Mouse (Mus musculus) forebrain, embryonic 13.5 days (tissue): Measurements from ENCODE around the gene Prpf38a. TPM values are rescaled to one million over a fixed set of nuclear protein-coding genes. Genes with fewer than 3 reads are reported as not detected.

Source experiments
- ATAC-seq: fragments of 200-750 bp; cut with Nextera tagmentation; 2 replicates; pipeline ENCODE4 v1.8.0; 2017
- H3K27ac ChIP-seq: fragments of 300-500 bp; sonication (generic); 2 replicates; pipeline ENCODE4 v1.5.1; 2015; ENCODE audit warnings: inconsistent platforms, mild to moderate bottlenecking, moderate library complexity
- H3K27me3 ChIP-seq: fragments of 300-500 bp; sonication (generic); 2 replicates; pipeline ENCODE4 v1.6.1; 2015; ENCODE audit warnings: mild to moderate bottlenecking, inconsistent platforms
- H3K36me3 ChIP-seq: fragments of 300-500 bp; sonication (generic); 2 replicates; pipeline ENCODE4 v1.6.1; 2015; ENCODE audit warnings: mild to moderate bottlenecking, inconsistent platforms; ENCODE audit not compliant: poor library complexity, severe bottlenecking
- H3K4me1 ChIP-seq: fragments of 300-500 bp; sonication (generic); 2 replicates; pipeline ENCODE4 v1.6.1; 2015; ENCODE audit warnings: inconsistent platforms
- H3K4me2 ChIP-seq: fragments of 300-500 bp; sonication (generic); 2 replicates; pipeline ENCODE4 v1.6.1; 2015; ENCODE audit warnings: inconsistent platforms, mild to moderate bottlenecking, moderate library complexity
- H3K4me3 ChIP-seq: fragments of 300-500 bp; sonication (generic); 2 replicates; pipeline ENCODE4 v1.5.1; 2015; ENCODE audit warnings: mild to moderate bottlenecking, inconsistent platforms
- H3K9ac ChIP-seq: fragments of 300-500 bp; sonication (generic); 2 replicates; pipeline ENCODE4 v1.6.1; 2015; ENCODE audit warnings: mild to moderate bottlenecking, inconsistent platforms
- H3K9me3 ChIP-seq: fragments of 300-500 bp; sonication (generic); replicated peaks from 2 replicates; pipeline ENCODE4 v1.6.1; 2016; ENCODE audit warnings: inconsistent platforms
- WGBS: fragments of 180-500 bp; shearing (Covaris S2); methylation state at CpG from one replicate; pipeline ENCODE4 v1.1.7; 2015; 5-methylcytosine and 5-hydroxymethylcytosine counted together
- polyA plus RNA-seq: library from polyadenylated mRNA; unstranded; fragments of >200 nt; fragmentation: Nextera tagmentation; extraction: Ambion mirVana; gene quantifications from 2 replicates; pipeline ENCODE4 v1.2.1, GENCODE M21; 2015

Prpf38a gene
- polyA plus RNA-seq, 1 experiment from 2014 or later: 114 TPM

DNA sequence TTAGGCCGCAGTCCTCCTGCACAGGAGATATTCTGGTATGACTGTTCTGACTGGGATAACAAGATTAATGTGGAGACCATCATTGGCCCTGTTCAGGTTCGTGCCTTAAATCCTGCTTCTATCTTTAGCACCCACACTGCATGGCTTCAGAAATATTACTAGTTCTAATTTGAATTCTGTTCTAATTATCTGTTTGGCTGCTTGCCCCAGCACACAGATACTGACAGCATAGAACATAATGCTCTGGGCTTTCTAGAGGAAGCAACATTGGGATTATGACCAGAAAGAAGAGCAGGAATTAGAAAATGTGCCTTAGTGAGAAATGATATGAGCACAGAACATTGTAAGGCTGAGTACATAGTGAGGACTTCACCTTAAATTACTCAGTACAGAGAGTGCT is 14.2 kb upstream of the Prpf38a start:
- 90% methylated on average over 2 of the region's 2 CpGs for WGBS
- H3K9me3 ChIP-seq: no peaks in the 10 kb centered on the region
- ATAC-seq: no peak
- no peak overlapping the region for H3K4me2 ChIP-seq
- no peak overlapping the region for H3K27ac ChIP-seq
- no peaks in the 10 kb centered on the region for H3K4me1 ChIP-seq
- no peak overlapping the region for H3K9ac ChIP-seq
- no peaks in the 10 kb centered on the region for H3K27me3 ChIP-seq
- H3K4me3 ChIP-seq: no peak overlapping the region
- H3K36me3 ChIP-seq: peaks cover 10% of the 10 kb centered on the region; the same call in 1 of the 2 replicates

DNA sequence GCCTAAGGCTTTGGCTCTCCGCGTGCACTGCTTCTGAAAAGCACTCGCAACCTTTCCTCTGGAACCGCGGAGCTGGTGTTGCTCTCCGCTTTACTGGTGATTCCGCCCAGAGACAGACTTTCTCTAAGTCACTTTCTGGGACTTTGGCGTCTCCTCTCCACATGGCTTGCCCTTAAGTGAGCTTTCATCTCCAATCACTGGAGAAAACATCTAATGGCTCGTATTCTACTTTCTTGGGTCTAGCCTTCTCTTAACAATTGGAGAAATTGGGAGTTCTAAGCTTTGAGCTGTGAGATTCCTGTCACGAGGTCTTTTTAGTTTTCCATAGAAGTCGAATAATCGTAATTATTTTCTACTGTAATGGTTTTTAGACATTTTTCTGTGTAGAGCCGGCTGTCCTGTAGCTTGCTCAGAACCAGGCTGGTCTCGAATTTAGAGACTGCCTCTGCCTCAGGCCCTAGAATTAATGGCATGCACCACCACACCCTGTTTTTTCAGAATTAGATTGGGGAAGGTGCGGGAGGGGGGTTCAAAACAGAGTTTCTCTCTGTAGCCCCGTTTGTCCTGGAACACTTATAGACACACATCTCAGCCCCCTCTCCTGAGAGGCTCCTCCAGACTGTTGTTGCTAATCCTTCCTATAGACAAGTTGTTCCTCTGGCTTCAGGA is 741 bp upstream of the Prpf38a start:
- Histone ChIP-seq H3K4me3 (peak overlapping the region; percentile 94), H3K9ac (peak overlapping the region; percentile 83), H3K27ac (peak overlapping the region; percentile 70; the same call in 1 of the 2 replicates), H3K27me3 (no peaks in the 10 kb centered on the region), H3K4me1 (peaks cover 28% of the 10 kb centered on the region), H3K36me3 (peaks cover 11% of the 10 kb centered on the region), H3K9me3 (no peaks in the 10 kb centered on the region), H3K4me2 (peak overlapping the region; percentile 78)
- ATAC-seq: no peak
- WGBS: 1% methylated on average over 16 of the region's 16 CpGs

DNA sequence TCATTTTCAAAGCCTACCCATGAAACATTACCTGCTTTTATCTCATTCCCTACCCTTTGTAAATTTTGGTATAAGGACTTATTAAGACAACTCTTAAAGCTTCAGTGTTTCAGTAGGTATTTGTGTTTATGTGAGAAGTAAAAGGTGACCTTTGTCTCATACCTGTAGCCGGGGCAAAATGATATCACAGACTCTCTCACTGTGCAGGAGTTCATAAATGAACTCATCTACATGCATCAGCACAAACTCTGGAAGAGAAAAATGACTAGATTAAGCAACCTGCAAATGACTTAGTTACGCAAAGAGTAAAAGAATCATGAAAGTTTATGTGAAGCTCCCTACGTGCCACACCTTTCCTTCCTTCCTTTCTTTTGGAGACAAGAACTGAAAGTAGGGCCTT is 6.5 kb downstream of the Prpf38a start:
- ATAC-seq: no peak
- H3K36me3 ChIP-seq: peaks cover 66% of the 10 kb centered on the region
- over 99% methylated on average over 3 of the region's 3 CpGs for WGBS

DNA sequence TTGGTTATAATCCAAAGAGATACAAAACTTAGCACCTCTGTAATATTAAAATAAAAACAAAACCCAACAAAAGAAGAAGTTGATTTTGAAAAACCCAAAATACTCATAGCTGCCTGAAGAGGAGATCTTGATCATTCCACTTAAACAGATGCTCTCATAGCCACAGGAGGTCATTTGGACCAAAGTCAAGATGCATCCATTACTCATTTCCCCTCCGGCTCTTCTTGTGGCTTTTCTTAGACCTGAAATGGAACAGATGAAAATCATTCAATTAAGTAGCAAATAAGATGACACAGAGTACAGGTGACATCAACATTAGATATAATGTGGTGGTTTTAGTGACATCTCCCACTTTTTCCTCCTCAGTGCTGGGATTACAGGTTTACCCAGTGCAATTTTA is 14.1 kb downstream of the Prpf38a start:
- Histone ChIP-seq H3K36me3 (peaks cover 86% of the 10 kb centered on the region), H3K9ac (no peak overlapping the region), H3K4me2 (no peak overlapping the region), H3K27me3 (no peaks in the 10 kb centered on the region), H3K4me1 (no peaks in the 10 kb centered on the region), H3K9me3 (no peaks in the 10 kb centered on the region), H3K4me3 (no peak overlapping the region), H3K27ac (no peak overlapping the region)
- ATAC-seq: no peak
- WGBS: 86% methylated on average over 1 of the region's 1 CpGs

More for the DNA sequence above, 6.5 kb downstream of the Prpf38a start:
- no peaks in the 10 kb centered on the region for H3K9me3 ChIP-seq
- H3K4me1 ChIP-seq: peaks cover 6% of the 10 kb centered on the region
- H3K9ac ChIP-seq: no peak overlapping the region
- no peaks in the 10 kb centered on the region for H3K27me3 ChIP-seq
- no peak overlapping the region for H3K4me2 ChIP-seq
- H3K27ac ChIP-seq: no peak overlapping the region
- no peak overlapping the region for H3K4me3 ChIP-seq

DNA sequence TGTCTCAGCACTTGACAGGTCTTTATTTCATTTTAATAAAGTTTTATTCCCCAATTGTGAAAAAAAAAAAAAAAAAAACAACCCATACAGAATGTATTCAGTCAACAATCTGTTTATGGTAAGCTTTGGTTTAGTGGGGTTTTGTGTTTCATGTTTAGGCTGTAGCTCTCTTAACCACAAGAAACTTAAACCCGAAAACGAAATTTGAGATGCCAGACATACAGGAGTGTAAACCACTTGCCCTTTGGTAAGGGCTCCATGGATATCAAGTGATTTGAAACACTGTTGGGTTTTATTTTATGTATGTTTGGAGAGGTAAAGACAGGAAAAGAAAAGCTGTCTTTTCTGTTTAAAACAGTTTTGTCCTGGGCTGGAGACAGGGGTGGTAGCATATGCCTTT is 39.4 kb downstream of the Prpf38a start:
- no peaks in the 10 kb centered on the region for H3K4me1 ChIP-seq
- WGBS: 96% methylated on average over 2 of the region's 2 CpGs
- no peaks in the 10 kb centered on the region for H3K27me3 ChIP-seq
- no peak overlapping the region for H3K4me3 ChIP-seq
- H3K9me3 ChIP-seq: no peaks in the 10 kb centered on the region
- H3K9ac ChIP-seq: no peak overlapping the region
- peaks cover 10% of the 10 kb centered on the region for H3K36me3 ChIP-seq
- no peak for ATAC-seq
- no peak overlapping the region for H3K4me2 ChIP-seq
- no peak overlapping the region for H3K27ac ChIP-seq

Other genes with a start within 250 kb of the Prpf38a start
- 1.4 and 2.6 TPM in 2 replicates for gene Shisal2a, start 196.0 kb downstream of the Prpf38a start, polyA plus RNA-seq
- 26.9 and 28.8 TPM in 2 replicates for gene Gpx7, start 172.4 kb downstream of the Prpf38a start, polyA plus RNA-seq
- 89.3 and 91.5 TPM in 2 replicates for gene Tut4, start 119.9 kb downstream of the Prpf38a start, polyA plus RNA-seq
- 6.6 and 8.1 TPM in 2 replicates for gene Orc1, start 87 bp upstream of the Prpf38a start, polyA plus RNA-seq
- gene Cc2d1b, start 40.6 kb upstream of the Prpf38a start, polyA plus RNA-seq: 18.8 and 22.4 TPM in 2 replicates
- gene 3110021N24Rik, start 140.3 kb upstream of the Prpf38a start, polyA plus RNA-seq: 1.6 and 2.2 TPM in 2 replicates
- 5.4 and 5.5 TPM in 2 replicates for gene Zfyve9, start 201.5 kb upstream of the Prpf38a start, polyA plus RNA-seq